Mouse (Mus musculus): ENCODE measurements at regions not wholly inside any gene's neighbourhood (a gene's known extent, or its start where the extent isn't known, plus 50 kb on each side); places are given as distances from the start of the nearest gene placed in this dataset.

DNA sequence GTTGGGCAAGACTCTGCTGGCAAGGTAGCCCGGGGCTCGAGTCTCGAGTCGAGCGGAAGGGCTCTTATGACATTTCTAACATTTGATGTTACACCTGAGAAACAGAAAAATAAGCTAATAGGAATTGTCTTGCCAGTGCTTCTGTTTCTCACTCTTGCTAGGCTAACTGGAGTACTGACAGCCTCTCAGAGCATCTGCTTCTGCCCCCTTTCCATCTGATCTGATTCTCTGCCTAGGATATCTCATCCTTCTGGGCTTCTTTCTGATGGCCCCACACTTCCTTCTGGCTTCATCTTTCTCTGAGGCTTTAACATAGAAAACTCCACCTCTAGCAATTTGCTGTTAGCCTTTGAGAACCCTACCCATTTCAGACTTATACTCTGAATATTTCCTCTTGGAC is 95.0 kb upstream of the Arhgef9 start:
- no peaks in the 10 kb centered on the region for H3K4me1 ChIP-seq (ENCODE audit: control insufficient read depth, insufficient read depth, low read length)
- H3K9me3 ChIP-seq (ENCODE audit: control insufficient read depth, low read length) = no peaks in the 10 kb centered on the region
- ATAC-seq (ENCODE audit: low FRiP score, low TSS enrichment) (no peak), DNase-seq (no peak)
- H3K36me3 ChIP-seq (ENCODE audit: control insufficient read depth, insufficient read depth, low read length) = no peaks in the 10 kb centered on the region
- H3K9ac ChIP-seq (replicated peaks; ENCODE audit: low read length) = no peak overlapping the region
- H3K4me2 ChIP-seq (ENCODE audit: low read length) = no peak overlapping the region
- WGBS = 98% methylated on average over 5 of the region's 5 CpGs
- H3K4me3 ChIP-seq (replicated peaks; ENCODE audit: low read depth, low read length) = no peak overlapping the region
- H3K27me3 ChIP-seq (ENCODE audit: control insufficient read depth, insufficient read depth, low read length) = no peaks in the 10 kb centered on the region
- H3K27ac ChIP-seq (replicated peaks; ENCODE audit: low read depth, low read length) = no peak overlapping the region

GRCm38 (mm10) chrX:95282038-95282437 is 85.4 kb upstream of the Arhgef9 start:
- WGBS = 80% methylated on average over 5 of the region's 5 CpGs
- H3K27ac ChIP-seq (replicated peaks; ENCODE audit: low read depth, low read length) = no peak overlapping the region

DNA sequence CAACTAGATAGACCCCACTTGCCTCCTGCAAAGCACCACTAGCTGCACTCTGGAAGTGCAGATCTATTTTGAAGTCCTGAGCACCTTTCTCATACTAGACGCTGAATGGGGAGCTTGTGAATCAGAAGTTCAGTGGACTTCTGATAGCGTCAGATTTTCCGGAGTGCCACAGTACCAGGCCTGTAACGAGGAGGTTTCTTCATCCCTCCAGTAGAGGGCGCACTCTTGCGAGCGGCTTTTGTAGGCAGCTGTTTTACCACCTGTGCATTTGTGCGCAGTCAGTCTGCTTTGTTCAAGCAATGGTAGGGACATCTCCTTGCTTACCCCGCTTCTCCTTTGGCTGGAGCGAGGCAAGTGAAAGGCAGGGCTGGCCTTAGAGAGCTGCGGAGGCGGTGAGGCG is 56.9 kb upstream of the Arhgef9 start:
- DNase-seq (peak; percentile 7), ATAC-seq (ENCODE audit: low FRiP score, low TSS enrichment) (no peak)
- Histone ChIP-seq H3K9me3 (ENCODE audit: control insufficient read depth, low read length) (no peaks in the 10 kb centered on the region), H3K9ac (replicated peaks; ENCODE audit: low read length) (no peak overlapping the region), H3K4me3 (replicated peaks; ENCODE audit: low read depth, low read length) (no peak overlapping the region), H3K27me3 (ENCODE audit: control insufficient read depth, insufficient read depth, low read length) (no peaks in the 10 kb centered on the region), H3K27ac (replicated peaks; ENCODE audit: low read depth, low read length) (no peak overlapping the region), H3K4me1 (ENCODE audit: control insufficient read depth, insufficient read depth, low read length) (no peaks in the 10 kb centered on the region), H3K4me2 (ENCODE audit: low read length) (no peak overlapping the region), H3K36me3 (ENCODE audit: control insufficient read depth, insufficient read depth, low read length) (no peaks in the 10 kb centered on the region)
- whole genome bisulfite sequencing = 39% methylated on average over 13 of the region's 13 CpGs

More at GRCm38 (mm10) chrX:95282038-95282437, 85.4 kb upstream of the Arhgef9 start:
- Histone ChIP-seq H3K9ac (replicated peaks; ENCODE audit: low read length) (no peak overlapping the region), H3K27me3 (ENCODE audit: control insufficient read depth, insufficient read depth, low read length) (no peaks in the 10 kb centered on the region), H3K36me3 (ENCODE audit: control insufficient read depth, insufficient read depth, low read length) (no peaks in the 10 kb centered on the region), H3K4me1 (ENCODE audit: control insufficient read depth, insufficient read depth, low read length) (no peaks in the 10 kb centered on the region), H3K4me2 (ENCODE audit: low read length) (no peak overlapping the region), H3K9me3 (ENCODE audit: control insufficient read depth, low read length) (no peaks in the 10 kb centered on the region), H3K4me3 (replicated peaks; ENCODE audit: low read depth, low read length) (no peak overlapping the region)
- no peak for DNase-seq
- no peak for ATAC-seq (ENCODE audit: low FRiP score, low TSS enrichment)

Data from midbrain, embryonic 14.5 days (tissue).